Mouse (Mus musculus) ES-E14 (cell line): ENCODE measurements around the gene Adam10.

Experiments
- CHD2 ChIP-seq: IDR thresholded peaks from 2 replicates; pipeline ENCODE4 v1.6.1; 2014; ENCODE audit warnings: mild to moderate bottlenecking, low read depth, low read length, inconsistent platforms
- MAFK ChIP-seq: IDR thresholded peaks from 2 replicates; pipeline ENCODE4 v1.6.1; 2014; ENCODE audit warnings: mild to moderate bottlenecking, low read depth, low read length, inconsistent platforms; ENCODE audit not compliant: insufficient read depth
- ZC3H11A ChIP-seq: IDR thresholded peaks from 2 replicates; pipeline ENCODE4 v1.6.1; 2012; ENCODE audit warnings: low read depth, mild to moderate bottlenecking, inconsistent platforms, low read length, borderline replicate concordance
- ZNF384 ChIP-seq: IDR thresholded peaks from 2 replicates; pipeline ENCODE4 v1.6.1; 2012; ENCODE audit warnings: low read depth, low read length, inconsistent platforms

DNA sequence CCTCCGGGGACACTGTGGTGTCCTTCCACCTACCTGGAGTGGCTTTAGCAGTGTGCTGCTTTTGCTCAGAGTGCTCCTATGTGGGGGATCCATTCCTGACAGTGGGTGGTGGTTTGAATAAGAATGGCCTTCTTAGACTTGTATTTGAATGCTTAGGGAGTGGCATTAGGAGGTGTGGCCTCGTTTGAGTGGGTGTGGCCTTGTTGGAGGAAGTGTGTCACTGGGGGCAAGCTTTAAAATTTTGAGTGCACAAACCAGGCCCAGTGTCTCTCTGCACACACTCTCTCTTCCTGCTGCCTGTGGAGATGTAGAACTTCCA lies 116.6 kb downstream of the Adam10 start:
- no peak for TF ChIP-seq CHD2
- TF ChIP-seq ZNF384: no peak
- no peak for TF ChIP-seq ZC3H11A
- no peak for TF ChIP-seq MAFK
